Mouse (Mus musculus) liver, embryonic 11.5 days (tissue): ENCODE measurements around the gene Spata2. TPM values are rescaled to one million over a fixed set of nuclear protein-coding genes. Genes with fewer than 3 reads are reported as not detected.

Experiments used
- ATAC-seq: fragments of 200-750 bp; cut with Nextera tagmentation; replicated peaks from 2 replicates; pipeline ENCODE4 v1.8.0; 2017; ENCODE audit warnings: moderate number of reproducible peaks, mild to moderate bottlenecking, moderate TSS enrichment, moderate library complexity; ENCODE audit not compliant: low FRiP score
- DNase-seq: peaks from one replicate; pipeline ENCODE4 v3.0.0-alpha.2; 2017; ENCODE audit warnings: low spot score
- H3K27ac ChIP-seq: fragments of 300-500 bp; sonication (generic); 2 replicates; pipeline ENCODE4 v1.5.1; 2014; ENCODE audit warnings: mild to moderate bottlenecking, low read depth, low read length, control low read depth
- H3K27me3 ChIP-seq: fragments of 300-500 bp; sonication (generic); replicated peaks from 2 replicates; pipeline ENCODE4 v1.6.1; 2014; ENCODE audit warnings: low read length, mixed read lengths; ENCODE audit not compliant: control insufficient read depth, insufficient read depth
- H3K36me3 ChIP-seq: fragments of 300-500 bp; sonication (generic); 2 replicates; pipeline ENCODE4 v1.6.1; 2014; ENCODE audit warnings: mild to moderate bottlenecking, low read length, moderate library complexity, mixed read lengths; ENCODE audit not compliant: control insufficient read depth, insufficient read depth
- H3K4me1 ChIP-seq: fragments of 300-500 bp; sonication (generic); replicated peaks from 2 replicates; pipeline ENCODE4 v1.6.1; 2014; ENCODE audit warnings: low read length, mixed read lengths; ENCODE audit not compliant: control insufficient read depth, insufficient read depth
- H3K4me2 ChIP-seq: fragments of 300-500 bp; sonication (generic); 2 replicates; pipeline ENCODE4 v1.6.1; 2014; ENCODE audit warnings: mild to moderate bottlenecking, control low read depth, moderate library complexity
- H3K4me3 ChIP-seq: fragments of 300-500 bp; sonication (generic); 2 replicates; pipeline ENCODE4 v1.5.1; 2014; ENCODE audit warnings: low read depth, low read length, control low read depth
- H3K9ac ChIP-seq: fragments of 300-500 bp; sonication (generic); 2 replicates; pipeline ENCODE4 v1.6.1; 2014; ENCODE audit warnings: low read depth, low read length, control low read depth
- H3K9me3 ChIP-seq: fragments of 300-500 bp; sonication (generic); 2 replicates; pipeline ENCODE4 v1.6.1; 2016; ENCODE audit warnings: low read length, inconsistent platforms, mixed read lengths; ENCODE audit not compliant: control insufficient read depth
- WGBS: fragments of 180-500 bp; shearing (Covaris S2); extraction: QIAGEN DNeasy Blood & Tissue Kit; methylation state at CpG from one replicate; pipeline ENCODE4 v1.1.7; 2014; 5-methylcytosine and 5-hydroxymethylcytosine counted together
- polyA plus RNA-seq: library from polyadenylated mRNA; unstranded; fragments of >200 nt; fragmentation: Nextera tagmentation; extraction: Ambion mirVana; gene quantifications from 2 replicates; pipeline ENCODE4 v1.2.1, GENCODE M21; 2014

The Spata2 gene
- polyA plus RNA-seq, 1 experiment from 2014 or later = 17.5 TPM

GRCm38 (mm10) chr2:167482681-167483080 lies 10.0 kb downstream of the Spata2 start:
- H3K36me3 ChIP-seq = peaks cover 21% of the 10 kb centered on the region
- no peak for ATAC-seq
- WGBS = 94% methylated on average over 4 of the region's 4 CpGs

GRCm38 (mm10) chr2:167479501-167479900 lies 13.2 kb downstream of the Spata2 start:
- DNase-seq (no peak), ATAC-seq (no peak)
- Histone ChIP-seq H3K4me1 (0 out of 2 replicates have a peak, but pooled peaks cover 4% of the 10 kb centered on the region), H3K9ac (no peak overlapping the region), H3K27me3 (no peaks in the 10 kb centered on the region), H3K27ac (no peak overlapping the region), H3K4me2 (no peak overlapping the region), H3K9me3 (no peaks in the 10 kb centered on the region), H3K36me3 (peaks cover 20% of the 10 kb centered on the region), H3K4me3 (no peak overlapping the region)
- WGBS = 93% methylated on average over 1 of the region's 1 CpGs

More at GRCm38 (mm10) chr2:167482681-167483080, 10.0 kb downstream of the Spata2 start:
- H3K4me2 ChIP-seq = no peak overlapping the region
- H3K27me3 ChIP-seq = no peaks in the 10 kb centered on the region
- no peak overlapping the region for H3K4me3 ChIP-seq
- no peaks in the 10 kb centered on the region for H3K9me3 ChIP-seq
- H3K27ac ChIP-seq = no peak overlapping the region
- H3K9ac ChIP-seq = no peak overlapping the region
- H3K4me1 ChIP-seq = no peaks in the 10 kb centered on the region
- no peak for DNase-seq

- no peak overlapping the region for H3K9ac ChIP-seq
- no peak for ATAC-seq
- peaks cover 22% of the 10 kb centered on the region for H3K36me3 ChIP-seq
- 40% methylated on average over 2 of the region's 2 CpGs for WGBS
- H3K4me1 ChIP-seq = 0 out of 2 replicates have a peak, but pooled peaks cover 4% of the 10 kb centered on the region
- no peaks in the 10 kb centered on the region for H3K9me3 ChIP-seq
- H3K27ac ChIP-seq = no peak overlapping the region
- DNase-seq = no peak
- no peak overlapping the region for H3K4me3 ChIP-seq
- H3K4me2 ChIP-seq = no peak overlapping the region
- no peaks in the 10 kb centered on the region for H3K27me3 ChIP-seq
Measured at GRCm38 (mm10) chr2:167478128-167478527, 14.6 kb downstream of the Spata2 start.

- peaks cover 22% of the 10 kb centered on the region for H3K36me3 ChIP-seq
- no peak overlapping the region for H3K4me2 ChIP-seq
- no peaks in the 10 kb centered on the region for H3K27me3 ChIP-seq
- ATAC-seq (no peak; the same call in 1 of the 2 replicates), DNase-seq (no peak)
- no peak overlapping the region for H3K4me3 ChIP-seq
- H3K4me1 ChIP-seq = 0 out of 2 replicates have a peak, but pooled peaks cover 4% of the 10 kb centered on the region
- no peak overlapping the region for H3K9ac ChIP-seq
- no peaks in the 10 kb centered on the region for H3K9me3 ChIP-seq
- WGBS = 76% methylated on average over 4 of the region's 4 CpGs
- H3K27ac ChIP-seq = peak overlapping the region; percentile 62; the same call in 1 of the 2 replicates
Measured at GRCm38 (mm10) chr2:167476762-167477161, 15.9 kb downstream of the Spata2 start.

- Histone ChIP-seq H3K4me3 (no peak overlapping the region), H3K9me3 (no peaks in the 10 kb centered on the region), H3K4me2 (no peak overlapping the region), H3K36me3 (peaks cover 27% of the 10 kb centered on the region), H3K9ac (no peak overlapping the region), H3K27ac (peak overlapping the region; percentile 62; the same call in 1 of the 2 replicates), H3K4me1 (0 out of 2 replicates have a peak, but pooled peaks cover 4% of the 10 kb centered on the region), H3K27me3 (no peaks in the 10 kb centered on the region)
- 0 out of 2 replicates have a peak, but pooled peaks have one; percentile 22 for ATAC-seq
- WGBS = 42% methylated on average over 7 of the region's 7 CpGs
- DNase-seq = peak; percentile 40
Measured at GRCm38 (mm10) chr2:167476200-167476688, 16.4 kb downstream of the Spata2 start.

- Histone ChIP-seq H3K4me3 (no peak overlapping the region), H3K4me1 (0 out of 2 replicates have a peak, but pooled peaks cover 4% of the 10 kb centered on the region), H3K9me3 (no peaks in the 10 kb centered on the region), H3K36me3 (peaks cover 29% of the 10 kb centered on the region), H3K9ac (no peak overlapping the region), H3K27ac (peak overlapping the region; percentile 40; the same call in 1 of the 2 replicates), H3K27me3 (no peaks in the 10 kb centered on the region), H3K4me2 (no peak overlapping the region)
- DNase-seq = no peak
- WGBS = 82% methylated on average over 5 of the region's 5 CpGs
- 0 out of 2 replicates have a peak, but pooled peaks have one; percentile 1 for ATAC-seq
Measured at GRCm38 (mm10) chr2:167475596-167475995, 17.1 kb downstream of the Spata2 start.

- Histone ChIP-seq H3K9ac (no peak overlapping the region), H3K4me1 (0 out of 2 replicates have a peak, but pooled peaks cover 4% of the 10 kb centered on the region), H3K36me3 (peaks cover 39% of the 10 kb centered on the region), H3K27ac (no peak overlapping the region), H3K4me2 (no peak overlapping the region), H3K9me3 (no peaks in the 10 kb centered on the region), H3K4me3 (no peak overlapping the region), H3K27me3 (no peaks in the 10 kb centered on the region)
- DNase-seq = no peak
- whole genome bisulfite sequencing = 81% methylated on average over 6 of the region's 6 CpGs
- no peak for ATAC-seq
Measured at GRCm38 (mm10) chr2:167474218-167474617, 18.5 kb downstream of the Spata2 start.

GRCm38 (mm10) chr2:167471585-167471984 lies 21.1 kb downstream of the Spata2 start:
- no peaks in the 10 kb centered on the region for H3K27me3 ChIP-seq
- no peaks in the 10 kb centered on the region for H3K9me3 ChIP-seq
- H3K36me3 ChIP-seq = peaks cover 50% of the 10 kb centered on the region
- no peak overlapping the region for H3K4me2 ChIP-seq
- no peak overlapping the region for H3K4me3 ChIP-seq
- no peak overlapping the region for H3K27ac ChIP-seq
- no peak for DNase-seq
- ATAC-seq = no peak
- WGBS = 83% methylated on average over 6 of the region's 6 CpGs
- H3K9ac ChIP-seq = no peak overlapping the region
- 0 out of 2 replicates have a peak, but pooled peaks cover 4% of the 10 kb centered on the region for H3K4me1 ChIP-seq

- no peak overlapping the region for H3K27ac ChIP-seq
- DNase-seq (no peak), ATAC-seq (no peak)
- H3K4me2 ChIP-seq = no peak overlapping the region
- WGBS = 93% methylated on average over 3 of the region's 3 CpGs
- 0 out of 2 replicates have a peak, but pooled peaks cover under 1% of the 10 kb centered on the region for H3K4me1 ChIP-seq
- H3K4me3 ChIP-seq = no peak overlapping the region
- H3K36me3 ChIP-seq = peaks cover 56% of the 10 kb centered on the region
- no peak overlapping the region for H3K9ac ChIP-seq
- H3K9me3 ChIP-seq = no peaks in the 10 kb centered on the region
- H3K27me3 ChIP-seq = no peaks in the 10 kb centered on the region
Measured at GRCm38 (mm10) chr2:167470611-167471010, 22.1 kb downstream of the Spata2 start.
